8 mouse cellular contexts compared by ENCODE assay signal in genomic region chr17:35049561-35050016, GRCm38 (mm10). TPM values are rescaled to one million over a fixed set of nuclear protein-coding genes. Genes with fewer than 3 reads are reported as not detected.
DNase-seq lines count a peak whose midpoint lies in the region; ATAC-seq and TF ChIP-seq lines count a peak whose summit lies in the region.

Gene Clic1, plus strand, starts transcription at chr17:35049966.

- peak within 1 kb of the TSS; percentile 92 for H3K9ac ChIP-seq in intestine, postnatal 0 days (ENCODE audit: low read depth, low read length)
- peak within 1 kb of the TSS; percentile 87 for H3K9ac ChIP-seq in lung, embryonic 14.5 days

- TF ChIP-seq CTCF in spleen, adult 2 months (IDR thresholded peaks at IDR 0.05; ENCODE audit: extremely low read depth, insufficient read depth, insufficient read length, insufficient replicate concordance), result no peak
- TF ChIP-seq CTCF in intestine, postnatal 0 days (IDR thresholded peaks at IDR 0.05; ENCODE audit: low read depth), result peak; percentile 67
- peak; percentile 52 for TF ChIP-seq CTCF in lung, embryonic 14.5 days (IDR thresholded peaks at IDR 0.05; ENCODE audit: low read depth)

- H3K4me1 ChIP-seq in spleen, adult 2 months (ENCODE audit: control insufficient read depth, insufficient read depth, insufficient read length), result peaks cover 26% of the 10 kb centered on the region
- H3K4me1 ChIP-seq in intestine, postnatal 0 days (replicated peaks; ENCODE audit: control insufficient read depth, insufficient read depth, low read length), result peaks cover 17% of the 10 kb centered on the region
- H3K4me1 ChIP-seq in lung, embryonic 14.5 days (ENCODE audit: insufficient read depth), result peaks cover 29% of the 10 kb centered on the region

- peak within 1 kb of the TSS; percentile 74 for H3K4me3 ChIP-seq in spleen, adult 2 months (ENCODE audit: extremely low read depth, insufficient read depth, insufficient read length)
- H3K4me3 ChIP-seq in intestine, postnatal 0 days (ENCODE audit: low read depth, low read length), result peak within 1 kb of the TSS; percentile 69
- peak within 1 kb of the TSS; percentile 54 for H3K4me3 ChIP-seq in lung, embryonic 14.5 days (ENCODE audit: low read depth, low read length)

- DNase-seq in spleen, adult 2 months (ENCODE audit: low read depth in 1 of 2, low spot score in 2 of 2), result peak in 1 of 2 experiments; percentile 54
- no peak for DNase-seq in spleen, adult 12 weeks (ENCODE audit: low spot score)
- peak; percentile 98 for DNase-seq in heart, adult 11 months
- peak; percentile 93 for DNase-seq in lung, embryonic 14.5 days
- no peak for DNase-seq in right cerebral cortex, adult 18-20 months

- peaks cover 18% of the 10 kb centered on the region for H3K36me3 ChIP-seq in spleen, adult 2 months (ENCODE audit: control insufficient read depth, insufficient read depth, low read length)
- H3K36me3 ChIP-seq in intestine, postnatal 0 days (ENCODE audit: control insufficient read depth, insufficient read depth), result peaks cover 23% of the 10 kb centered on the region
- H3K36me3 ChIP-seq in lung, embryonic 14.5 days (ENCODE audit: insufficient read depth), result peaks cover 26% of the 10 kb centered on the region

- no peaks in the 10 kb centered on the region for H3K27me3 ChIP-seq in spleen, adult 2 months (ENCODE audit: control insufficient read depth, insufficient read depth, low read length)
- no peaks in the 10 kb centered on the region for H3K27me3 ChIP-seq in intestine, postnatal 0 days (replicated peaks; ENCODE audit: control insufficient read depth, insufficient read depth, low read length)
- H3K27me3 ChIP-seq in lung, embryonic 14.5 days (ENCODE audit: insufficient read depth, low read length), result no peaks in the 10 kb centered on the region

- peak; percentile 46; the same call in 1 of the 2 replicates for TF ChIP-seq POLR2A in spleen, adult 2 months (IDR thresholded peaks at IDR 0.05; ENCODE audit: low read depth, low read length)

- H3K9me3 ChIP-seq in intestine, postnatal 0 days (ENCODE audit: control insufficient read depth), result no peaks in the 10 kb centered on the region
- no peaks in the 10 kb centered on the region for H3K9me3 ChIP-seq in lung, embryonic 14.5 days (ENCODE audit: low read depth, low read length)

- H3K27ac ChIP-seq in spleen, adult 2 months (ENCODE audit: insufficient read depth, low read length), result peak within 1 kb of the TSS; percentile 98
- peak within 1 kb of the TSS; percentile 97 for H3K27ac ChIP-seq in intestine, postnatal 0 days (ENCODE audit: low read depth, low read length)
- H3K27ac ChIP-seq in lung, embryonic 14.5 days (ENCODE audit: low read depth), result peak within 1 kb of the TSS; percentile 99

- peak within 1 kb of the TSS; percentile 94 for H3K4me2 ChIP-seq in intestine, postnatal 0 days (replicated peaks; ENCODE audit: low read depth)
- H3K4me2 ChIP-seq in lung, embryonic 14.5 days, result peak within 1 kb of the TSS; percentile 92

- under 1% methylated on average over 11 of the region's 11 CpGs for WGBS in spleen, adult 2 months
- under 1% methylated on average over 11 of the region's 11 CpGs for WGBS in intestine, postnatal 0 days
- 1% methylated on average over 11 of the region's 11 CpGs for WGBS in lung, embryonic 14.5 days

- ATAC-seq in common myeloid progenitor, adult 5-6 weeks (replicated peaks; ENCODE audit: low read depth, poor library complexity, severe bottlenecking), result peak; percentile 14; the same call in 1 of the 2 replicates
- ATAC-seq in intestine, postnatal 0 days, result peak; percentile 5; the same call in 1 of the 2 replicates
- peak; percentile 31 for ATAC-seq in lung, embryonic 14.5 days (ENCODE audit: insufficient read depth)
- ATAC-seq in neutrophil, adult 5-6 weeks (ENCODE audit: extremely low read depth, insufficient number of reproducible peaks, low FRiP score, poor library complexity, severe bottlenecking), result no peak

RNA-seq across cellular contexts. Expression of gene Clic1, which starts in this region (rescaled TPM):
- 123 and 134 TPM in 2 replicates for polyA plus RNA-seq in spleen, adult 2 months (2012; rRNA removed)
- 214 and 220 TPM in 2 replicates for total RNA-seq in common myeloid progenitor, adult 5-6 weeks (2017)
- polyA plus RNA-seq in intestine, postnatal 0 days (2015; fragmentation: Nextera tagmentation; extraction: Ambion mirVana), result 290 and 312 TPM in 2 replicates
- polyA plus RNA-seq in lung, embryonic 14.5 days (2014; fragmentation: Nextera tagmentation; extraction: Ambion mirVana), result 67.1 and 73.6 TPM in 2 replicates
- total RNA-seq in neutrophil, adult 5-6 weeks (2017), result 394 and 439 TPM in 2 replicates

Comparison
In these comparisons a context has a peak if more than half of its experiments do, and no peak if none do; other contexts are left out.
1. DNase-seq: peak in heart, adult 11 months (single experiment) and lung, embryonic 14.5 days (single experiment); none in spleen, adult 12 weeks (single experiment) and right cerebral cortex, adult 18-20 months (single experiment).
2. Peak in every context shown above with its lines, with median percentiles within 50 percentile points of each other: H3K27ac ChIP-seq and H3K4me3 ChIP-seq.